Mouse (Mus musculus): ENCODE results near the gene Olfr354.

The Olfr354 gene

GRCm38 (mm10) chr2:36905380-36905779, at the start of gene Olfr354:
Gene Olfr354 (plus strand): TSS chr2:36905680.
- DNase-seq = no peak

- DNase-seq = no peak
Observed at GRCm38 (mm10) chr2:36862560-36862959, 42.9 kb upstream of the Olfr354 start, which contains the start of gene Olfr351. Gene Olfr351 (minus strand): TSS chr2:36862660.

GRCm38 (mm10) chr2:36868160-36868559, 37.3 kb upstream of the Olfr354 start, which contains the start of gene Olfr352:
Gene Olfr352 (plus strand): TSS chr2:36868460.
- DNase-seq = no peak

- DNase-seq = no peak
Observed at GRCm38 (mm10) chr2:36892836-36893235, 12.6 kb upstream of the Olfr354 start, which contains the start of gene Olfr353. Gene Olfr353 (minus strand): TSS chr2:36892936.

GRCm38 (mm10) chr2:36897114-36897513, 8.4 kb upstream of the Olfr354 start:
- no peak for DNase-seq

- DNase-seq = no peak
Observed at GRCm38 (mm10) chr2:36928797-36929196, 23.3 kb downstream of the Olfr354 start, which contains the start of gene Olfr355. Gene Olfr355 (minus strand): TSS chr2:36928897.

- no peak for DNase-seq
Observed at GRCm38 (mm10) chr2:36936821-36937220, 31.3 kb downstream of the Olfr354 start, which contains the start of gene Olfr356. Gene Olfr356 (plus strand): TSS chr2:36937121.

Data from kidney, postnatal 14 days (tissue).